Mouse (Mus musculus): ENCODE data around the gene Wars2.
A peak's percentile ranks its signal among the peaks of the same experiment; 100 is the strongest.

The Wars2 gene

DNA sequence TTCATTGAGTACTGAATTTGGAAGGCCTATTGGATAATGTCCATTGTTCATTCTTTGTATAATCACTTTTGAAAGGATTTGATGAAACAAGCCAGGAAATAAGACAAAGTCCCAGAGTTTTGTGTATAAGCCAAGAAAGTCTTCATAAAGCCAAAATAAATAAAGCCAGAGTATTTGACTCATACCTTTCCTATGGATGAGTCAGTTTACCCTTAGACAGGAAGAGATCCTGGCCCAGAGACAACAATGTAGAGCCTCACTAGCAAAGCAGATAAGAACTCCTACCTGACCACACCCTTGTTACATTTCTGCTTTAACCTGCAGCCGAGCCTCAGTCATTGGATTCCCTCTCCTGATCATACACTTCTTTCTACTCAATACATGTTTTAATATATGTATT is 47.2 kb downstream of the Wars2 start:
- no peak for DNase-seq (ENCODE audit: low spot score in 2 of 2)

DNA sequence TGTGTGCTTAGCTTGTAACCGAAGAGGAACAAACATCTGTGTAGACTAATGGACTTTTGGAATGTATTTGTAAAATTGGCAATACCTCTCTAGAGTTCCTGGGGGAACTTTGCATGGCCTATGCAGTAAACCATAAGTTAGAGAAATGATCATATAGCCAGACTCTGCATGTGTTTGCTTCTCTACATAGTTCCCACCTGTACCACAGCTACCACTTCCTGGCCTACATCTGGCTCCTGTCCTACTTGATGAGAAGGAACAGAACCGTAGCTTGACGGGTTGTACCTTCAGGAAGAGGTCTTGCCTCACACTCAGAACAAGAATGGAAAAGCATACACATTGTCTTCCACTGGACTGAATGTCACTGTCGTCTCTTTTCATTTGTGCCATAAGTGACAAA is 52.7 kb downstream of the Wars2 start:
- no peak for DNase-seq (ENCODE audit: low spot score in 2 of 2)

DNA sequence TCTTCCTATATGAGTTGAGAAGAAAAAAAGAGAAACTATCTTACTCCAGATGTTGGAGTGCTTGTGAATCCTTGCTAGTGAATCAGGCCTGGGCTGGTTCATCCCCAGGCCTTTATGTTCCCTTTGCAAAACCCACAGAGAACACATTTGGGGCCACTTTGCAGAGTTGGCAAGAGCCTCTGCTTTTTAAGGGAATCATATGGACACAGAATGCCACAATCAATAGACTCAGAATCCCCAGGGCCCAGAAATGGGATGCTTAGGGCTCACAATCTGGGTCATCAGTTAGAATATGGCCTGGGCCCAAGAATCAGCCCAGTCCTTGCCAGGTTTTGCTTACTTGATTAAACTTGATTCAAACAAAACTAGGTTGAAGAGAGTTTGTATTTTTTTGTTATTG is 62.5 kb downstream of the Wars2 start:
- no peak for DNase-seq (ENCODE audit: low spot score in 2 of 2)

DNA sequence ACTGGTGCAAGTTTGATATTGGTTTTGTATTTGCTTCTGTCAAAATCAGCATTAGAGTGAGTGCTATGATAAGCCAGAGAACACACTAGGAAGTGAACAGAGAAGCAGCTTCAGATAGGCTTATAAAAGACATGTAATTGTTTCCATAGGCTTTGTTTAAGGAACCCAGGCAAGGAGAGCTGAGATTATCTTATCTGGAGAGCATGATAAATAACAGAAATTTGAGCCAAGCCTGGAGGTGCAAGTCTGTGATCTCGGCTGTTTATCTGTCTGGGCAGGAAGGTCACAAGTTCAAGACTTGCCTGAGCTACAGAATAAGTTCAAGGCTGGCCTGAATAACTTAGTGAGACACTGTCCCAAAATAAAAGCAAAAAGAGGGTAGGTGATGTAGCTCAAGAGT is 67.5 kb downstream of the Wars2 start:
- DNase-seq (ENCODE audit: low spot score in 2 of 2), result no peak

DNA sequence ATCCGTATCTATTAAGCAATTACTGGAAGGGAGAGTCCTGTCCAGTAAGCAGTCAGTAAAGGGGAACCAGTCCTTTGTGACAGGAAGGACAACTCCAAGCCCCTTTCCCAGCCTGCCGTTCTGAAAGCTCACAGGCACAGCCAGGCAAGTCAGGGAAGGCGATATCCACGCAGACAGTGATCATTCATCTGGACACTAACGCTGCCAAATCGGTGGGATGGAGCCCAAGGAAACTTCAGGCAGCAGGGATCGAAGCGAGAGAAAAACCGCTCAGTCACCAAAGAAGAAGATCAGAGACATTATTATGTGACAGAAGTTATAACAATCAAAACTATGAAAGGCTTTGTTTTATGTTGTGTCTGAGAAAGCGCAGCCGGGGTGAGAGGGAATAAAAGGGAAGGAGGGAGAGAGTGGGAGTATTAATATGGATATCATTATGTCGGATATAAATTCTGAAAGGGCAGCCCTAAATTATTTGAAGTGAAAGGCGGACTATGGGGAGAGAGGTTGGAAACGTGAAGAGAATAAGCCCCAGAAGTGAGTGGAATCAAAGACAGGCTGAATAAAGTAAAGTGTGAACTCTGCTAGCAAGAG is 70.3 kb downstream of the Wars2 start:
- DNase-seq (ENCODE audit: low spot score in 2 of 2), result no peak

DNA sequence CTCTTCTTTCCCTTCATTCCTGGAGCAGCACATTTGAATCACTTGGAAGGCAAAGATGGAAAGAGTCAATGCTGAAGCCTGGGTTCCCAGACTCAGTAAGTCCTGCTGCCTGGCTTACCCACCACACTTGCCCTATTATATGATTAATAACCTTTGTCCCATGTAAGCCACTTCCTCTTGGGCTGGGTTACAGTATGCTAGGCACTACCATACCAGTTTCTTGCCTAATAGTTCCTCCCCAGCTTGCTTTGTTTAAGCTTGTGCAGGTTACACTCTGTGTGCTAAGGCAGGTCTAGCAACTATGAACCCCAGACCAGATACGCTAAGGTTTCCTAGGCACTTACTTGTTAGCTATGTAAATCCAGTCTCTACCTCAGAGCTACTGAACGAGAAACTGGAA is 86.9 kb downstream of the Wars2 start:
- no peak for DNase-seq (ENCODE audit: low spot score in 2 of 2)

DNA sequence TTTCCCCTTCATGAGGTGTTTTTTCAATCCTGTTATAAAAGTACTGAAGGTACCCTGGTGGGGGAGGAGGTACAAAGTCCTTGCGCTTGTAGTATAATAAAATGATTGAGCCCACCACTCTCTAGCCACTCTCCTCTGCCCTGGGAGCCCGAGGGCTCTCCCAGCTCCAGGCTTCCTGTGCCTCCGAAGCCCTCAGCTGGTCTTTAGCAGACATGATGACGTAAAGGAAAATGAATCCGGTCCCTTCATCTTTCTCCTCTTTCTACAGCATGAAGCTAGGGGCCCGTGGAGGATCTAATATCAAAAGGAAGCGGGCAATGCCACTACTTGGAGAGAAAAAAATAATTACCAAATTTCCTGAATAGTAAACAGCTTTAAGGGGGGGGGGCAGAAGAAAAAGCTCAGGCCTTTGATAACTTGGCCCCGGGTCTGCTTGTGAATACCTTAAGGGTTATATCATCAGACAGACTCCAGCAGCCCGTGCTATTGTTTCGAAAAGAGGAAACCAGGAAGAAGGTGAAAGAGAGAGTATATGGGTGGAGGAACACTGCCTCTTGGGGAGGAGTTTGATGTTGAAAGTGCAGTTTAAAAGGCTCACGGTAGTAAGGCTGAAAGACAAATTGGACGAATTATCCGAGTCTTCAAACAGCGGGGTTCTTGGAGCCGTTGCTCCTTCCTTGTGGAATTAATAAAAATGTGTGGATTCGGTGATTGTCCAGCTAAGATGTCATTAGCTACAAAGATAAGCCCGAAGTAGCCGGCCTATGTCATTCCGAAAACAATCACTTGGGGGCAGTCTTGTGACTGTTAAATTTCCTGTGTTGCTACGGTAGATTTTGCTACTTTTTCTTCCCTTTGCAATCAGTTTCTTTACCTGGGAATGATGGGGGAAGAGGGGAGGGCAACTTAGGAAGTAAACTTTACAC is 92.8 kb downstream of the Wars2 start:
- peak; percentile 22 to 66 for DNase-seq (ENCODE audit: low spot score in 2 of 2)

DNA sequence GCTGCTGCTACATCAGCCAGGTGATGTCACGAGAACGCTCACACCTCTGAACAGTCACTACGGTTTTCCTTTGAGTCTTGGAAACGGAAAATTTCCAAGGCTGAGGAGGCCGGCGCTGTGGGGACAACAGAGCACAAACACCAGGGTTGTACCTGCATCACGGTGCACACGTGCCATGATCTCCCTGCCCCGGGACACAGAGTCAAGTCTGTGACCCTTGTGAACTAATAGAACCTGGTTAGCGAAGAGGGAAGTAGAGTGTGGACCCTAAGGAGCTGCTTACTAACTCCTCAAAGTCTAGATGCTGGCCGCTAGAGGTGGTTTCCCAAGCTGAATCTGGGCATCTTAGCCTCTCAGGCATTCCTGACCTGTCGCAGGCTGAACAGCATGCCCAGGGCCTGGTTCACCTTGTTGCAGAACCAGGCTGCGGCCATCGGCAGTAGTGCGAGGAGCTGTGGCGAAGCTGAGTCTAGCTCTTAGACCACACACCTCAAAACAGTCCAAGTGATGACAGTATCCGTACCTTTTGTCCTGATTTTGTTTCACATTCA is 93.5 kb downstream of the Wars2 start:
- DNase-seq (ENCODE audit: low spot score in 2 of 2), result no peak

DNA sequence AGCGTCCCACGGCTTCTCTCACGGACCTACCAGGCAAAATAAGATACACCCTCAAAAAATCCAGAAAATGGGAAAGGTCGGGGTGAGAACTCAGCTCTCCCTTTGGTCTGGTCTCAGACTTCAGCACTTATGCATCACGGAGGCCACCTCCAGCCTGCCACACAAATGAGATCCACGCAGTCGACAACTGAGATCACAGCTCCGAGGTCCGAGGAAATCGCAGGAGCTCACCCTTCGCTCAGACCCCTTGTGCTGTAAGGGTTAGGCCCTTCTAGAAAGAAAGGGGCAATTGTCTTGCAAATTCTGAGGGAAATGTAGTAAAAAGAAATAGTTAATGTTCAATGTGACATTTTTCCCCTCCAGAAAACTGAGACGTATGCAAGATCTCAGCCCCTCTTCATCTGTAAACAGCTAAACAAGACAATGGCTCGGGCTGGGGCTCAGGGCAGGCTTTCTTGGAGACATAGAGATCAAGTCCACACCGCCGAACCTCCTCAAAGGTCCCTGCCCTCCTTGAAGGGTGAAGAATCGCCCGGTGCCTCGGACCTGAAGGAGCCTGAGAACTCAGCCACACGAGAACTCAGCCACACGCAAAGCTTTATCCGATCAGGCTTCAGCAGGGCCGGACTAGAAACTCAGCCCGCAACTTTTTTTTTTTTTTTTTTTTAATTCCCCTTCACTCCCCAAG is 94.4 kb downstream of the Wars2 start:
- DNase-seq (ENCODE audit: low spot score in 2 of 2), result no peak

DNA sequence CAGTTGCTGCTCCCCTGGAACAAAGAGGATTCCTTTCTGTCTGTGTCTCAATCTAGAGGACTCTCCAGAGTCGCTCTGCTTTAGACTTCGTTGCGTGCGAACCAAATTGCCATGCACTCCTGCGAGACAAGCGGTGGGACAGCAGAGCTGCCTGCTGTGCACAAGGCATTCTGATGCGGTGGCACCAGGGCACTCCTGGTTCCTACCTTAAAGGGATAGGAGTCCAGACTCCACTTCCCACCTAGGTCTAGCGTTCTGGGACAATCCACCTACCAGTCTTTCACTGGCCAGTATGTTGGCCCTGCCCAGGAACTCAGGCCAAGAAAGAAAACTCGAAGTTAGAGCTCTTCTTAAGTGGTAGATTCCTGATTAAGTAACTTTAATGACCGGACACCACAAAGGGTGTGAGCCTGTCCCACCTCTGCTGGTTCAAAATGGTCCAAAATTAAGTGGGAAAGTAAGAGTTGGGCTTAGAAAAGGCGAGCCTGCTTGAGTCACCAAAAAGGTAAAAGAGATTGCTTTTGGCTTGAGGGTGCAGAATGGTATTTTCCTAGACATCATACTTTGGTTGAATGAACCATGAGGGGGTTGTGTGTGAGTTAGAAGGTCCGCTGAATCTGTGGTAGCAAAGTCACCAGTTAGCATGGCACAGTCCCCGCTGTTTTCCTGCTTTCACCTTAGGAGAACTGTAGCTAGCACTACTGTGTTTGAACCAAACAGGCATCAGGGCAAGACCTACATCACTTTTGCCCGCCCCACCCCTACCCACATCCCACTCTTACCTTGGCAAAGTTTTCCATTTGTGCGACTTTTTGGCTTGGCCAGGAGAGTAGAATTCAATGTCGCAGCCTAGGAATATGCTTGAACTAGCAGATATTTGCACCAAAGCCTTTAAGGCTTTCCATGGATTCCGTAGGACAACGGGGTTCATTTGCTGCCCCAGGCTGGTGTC is 95.2 kb downstream of the Wars2 start:
- no peak for DNase-seq (ENCODE audit: low spot score in 2 of 2)

DNA sequence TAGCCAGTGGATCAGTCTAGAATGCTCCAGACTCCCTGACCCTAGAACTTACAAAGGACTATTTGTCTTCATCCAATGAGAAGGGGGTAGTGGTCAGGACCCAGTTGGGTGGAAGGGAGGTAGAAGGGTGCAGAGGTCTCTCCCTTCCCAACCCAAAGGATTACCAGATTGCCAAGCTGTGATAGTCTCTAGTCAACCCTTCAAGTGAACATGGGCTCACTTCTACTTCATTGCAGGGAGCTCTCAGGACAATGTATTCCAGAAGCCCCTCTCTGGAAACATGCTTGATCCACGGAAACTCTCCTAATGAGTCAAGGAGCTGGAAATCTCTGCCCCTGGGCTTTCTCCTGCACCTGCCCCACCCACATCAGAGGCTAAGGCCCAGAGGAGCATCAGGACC is 97.8 kb downstream of the Wars2 start:
- DNase-seq (ENCODE audit: low spot score in 2 of 2), result no peak

DNA sequence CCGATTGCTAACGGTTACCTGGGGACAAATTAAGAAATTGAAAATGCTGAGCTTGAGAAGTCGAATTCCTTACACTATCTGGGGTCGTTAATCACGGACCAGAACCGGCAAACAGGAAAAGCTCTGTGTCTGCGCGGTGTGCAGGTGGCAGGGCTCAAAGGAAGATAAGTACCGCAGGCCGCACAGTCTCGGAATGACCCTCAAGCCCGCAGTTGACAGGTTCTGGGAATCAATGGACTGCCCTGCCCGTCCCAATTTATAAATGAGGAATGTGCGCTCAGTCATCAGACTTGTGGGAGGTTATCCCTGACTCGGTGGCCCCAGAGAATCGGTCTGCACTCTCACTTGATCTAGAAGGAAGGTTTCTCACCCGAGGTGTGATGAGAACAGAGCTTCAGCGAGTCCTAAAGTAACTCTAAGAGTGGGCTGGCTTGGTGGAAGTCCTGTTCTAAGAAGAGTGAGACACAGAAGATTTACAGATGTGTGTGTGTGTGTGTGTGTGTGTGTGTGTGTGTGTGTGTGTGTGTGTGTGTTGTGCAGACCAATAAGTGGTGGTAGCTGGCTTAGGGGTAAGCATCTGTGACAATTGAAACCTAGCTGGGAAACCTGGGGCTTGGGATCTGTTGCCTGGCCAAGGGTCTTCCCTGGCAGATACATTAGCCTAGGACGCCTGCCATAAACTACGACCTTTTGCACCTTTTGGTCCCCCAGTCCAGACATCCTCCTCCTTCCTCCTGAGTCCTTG is 98.6 kb downstream of the Wars2 start:
- no peak for DNase-seq (ENCODE audit: low spot score in 2 of 2)

DNA sequence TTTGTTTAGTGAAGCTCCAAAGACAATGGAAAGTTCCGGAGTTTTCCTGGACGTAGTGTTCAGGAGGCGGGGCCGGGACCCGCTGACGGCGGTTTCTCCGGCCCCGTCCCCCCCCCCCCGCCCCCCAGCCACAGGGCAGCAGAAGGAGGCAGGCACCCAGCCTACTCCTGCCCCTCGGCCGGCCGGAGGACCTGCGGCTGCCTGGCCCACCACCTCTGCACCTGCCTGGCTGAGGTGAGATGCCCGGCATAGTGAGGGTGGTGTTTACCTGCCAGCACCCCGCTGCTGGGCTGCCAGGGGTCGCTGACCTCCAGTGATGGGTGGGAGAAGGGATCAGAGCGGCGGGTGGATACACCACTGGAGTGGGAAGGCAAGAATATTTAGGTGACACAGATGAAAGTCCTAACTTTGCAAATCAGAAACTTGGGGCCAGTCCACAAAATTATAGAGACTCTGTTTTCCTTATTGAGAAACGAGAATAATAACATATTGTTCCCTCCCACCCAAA is 99.4 kb downstream of the Wars2 start, which contains the start of gene Tbx15:
Gene Tbx15 (plus strand): TSS at position 169 of the 508 bp plus-strand sequence.
- no peak for DNase-seq (ENCODE audit: low spot score in 2 of 2)

DNA sequence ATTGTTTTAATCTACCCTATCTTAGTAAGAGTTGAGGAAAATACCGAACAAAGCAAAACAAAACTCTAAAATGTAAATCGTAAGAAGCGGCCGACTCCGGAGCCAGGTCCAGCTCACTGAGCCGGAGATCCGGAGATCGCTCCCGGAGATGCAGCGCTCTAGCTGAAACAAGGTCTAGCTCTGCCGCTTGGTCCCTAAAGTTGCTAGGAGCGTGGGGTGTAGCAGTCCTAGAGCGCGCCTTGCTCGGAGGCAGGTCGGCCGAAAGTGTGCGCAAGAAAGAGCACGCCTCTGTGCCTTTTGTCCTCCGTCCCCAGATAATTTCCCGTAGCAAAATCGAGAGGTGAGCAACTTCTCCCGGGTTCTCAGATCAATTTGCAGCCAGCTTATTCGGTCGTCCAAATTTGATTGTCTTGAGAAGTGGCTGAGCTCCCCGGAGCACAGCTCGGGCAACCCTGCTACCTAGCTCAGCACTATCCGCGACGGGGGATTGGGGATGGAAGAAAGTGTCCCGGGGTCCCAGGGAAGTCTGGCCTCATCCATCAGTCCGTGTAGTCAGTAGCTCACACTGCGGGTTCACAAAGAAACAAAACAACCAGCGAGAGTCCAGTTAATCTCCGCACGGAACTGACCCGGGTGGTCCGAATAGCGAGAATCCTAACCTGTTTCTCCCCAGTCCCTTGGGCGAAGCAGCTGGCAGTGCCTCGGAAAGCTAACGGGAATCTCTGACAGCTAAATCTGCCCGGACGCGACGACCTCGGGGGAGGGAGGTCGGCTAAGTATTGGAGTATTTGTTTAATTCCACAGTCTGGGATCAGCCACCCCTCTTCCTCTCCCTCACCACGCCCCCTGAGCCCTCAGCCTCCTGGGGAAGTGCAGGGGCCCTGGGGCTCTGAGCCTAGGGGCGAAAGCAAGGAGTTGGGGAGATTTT is 100.2 kb downstream of the Wars2 start:
- no peak for DNase-seq (ENCODE audit: low spot score in 2 of 2)

DNA sequence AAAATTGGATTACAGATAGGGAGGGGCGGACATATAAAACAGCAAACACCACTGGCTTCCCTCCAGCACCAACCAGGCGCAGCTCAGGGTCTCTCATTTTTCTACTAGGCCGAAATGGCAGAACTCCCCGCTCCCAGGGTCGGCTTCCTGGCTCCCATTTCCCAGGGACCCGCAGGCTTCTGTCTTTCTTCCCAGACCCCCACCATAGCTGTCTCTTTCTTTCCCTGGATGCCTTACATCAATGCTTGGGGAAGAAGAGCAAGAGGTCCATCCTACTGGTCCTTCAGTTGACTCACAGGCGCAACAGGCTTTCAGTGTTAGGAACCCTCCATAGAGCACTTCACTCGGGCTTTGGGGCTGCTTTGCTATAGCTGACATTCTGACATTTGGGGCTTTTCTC is 101.6 kb downstream of the Wars2 start:
- DNase-seq (ENCODE audit: low spot score in 2 of 2), result no peak

DNA sequence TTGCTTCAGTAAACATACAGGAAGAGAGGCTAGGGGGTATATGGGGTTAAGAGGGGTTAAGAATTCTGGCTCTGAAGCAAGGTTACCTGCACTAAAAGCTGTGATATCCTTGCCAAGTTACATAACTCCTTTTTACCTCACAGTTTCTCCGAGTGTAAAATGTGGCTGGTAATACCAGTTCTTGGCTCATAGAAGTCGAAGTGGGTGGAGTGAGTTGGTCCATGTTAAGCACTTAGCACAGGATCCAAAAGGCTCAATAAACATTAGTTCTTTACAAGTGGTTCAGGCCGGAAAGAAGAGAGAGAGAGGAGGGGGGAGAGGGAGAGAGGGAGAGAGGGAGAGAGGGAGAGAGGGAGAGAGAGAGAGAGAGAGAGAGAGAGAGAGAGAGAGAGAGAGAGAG is 104.5 kb downstream of the Wars2 start:
- no peak for DNase-seq (ENCODE audit: low spot score in 2 of 2)

DNA sequence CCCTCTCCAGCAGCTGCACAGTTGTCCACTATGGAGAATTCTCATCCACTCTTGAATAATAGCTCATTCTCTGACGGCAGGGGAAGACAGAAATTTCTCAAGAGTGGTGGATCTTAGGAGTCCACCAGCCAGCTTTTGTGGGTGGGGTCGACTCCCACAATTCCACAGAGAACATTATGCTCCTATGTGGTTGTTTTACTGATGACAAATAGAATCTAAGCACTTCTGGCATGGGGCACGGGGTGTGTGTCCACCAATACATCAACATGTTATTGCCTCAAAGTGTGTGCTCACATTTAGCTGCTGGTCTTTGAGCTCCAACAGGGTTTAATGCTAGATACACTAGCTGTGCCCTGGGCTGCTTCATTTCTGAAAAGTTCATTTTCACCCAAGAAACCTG is 105.8 kb downstream of the Wars2 start:
- DNase-seq (ENCODE audit: low spot score in 2 of 2), result no peak

DNA sequence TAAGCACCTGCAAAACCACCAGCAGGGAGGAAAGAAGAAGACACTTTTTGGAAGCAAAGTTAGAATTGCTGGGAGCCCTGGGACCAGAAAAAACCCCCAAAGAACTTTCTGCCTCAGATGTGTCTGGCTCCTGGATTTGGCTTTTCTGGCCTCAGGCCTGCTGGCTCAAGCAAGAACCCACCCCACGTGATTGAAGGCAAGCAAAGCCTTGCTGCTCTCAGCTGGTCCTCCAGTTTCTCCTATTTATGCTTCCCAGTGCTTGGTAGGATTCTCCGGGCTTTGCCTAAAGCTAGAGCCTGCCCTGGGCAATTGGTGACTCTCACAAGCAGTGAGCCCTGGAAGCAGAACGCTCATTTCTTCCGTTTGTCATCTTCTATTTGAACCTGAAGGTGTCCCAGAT is 106.7 kb downstream of the Wars2 start:
- no peak for DNase-seq (ENCODE audit: low spot score in 2 of 2)

Data from spleen, postnatal 4 days (tissue).